Mouse (Mus musculus) liver, postnatal 0 days (tissue): ENCODE measurements around the gene Togaram2. TPM values are rescaled to one million over a fixed set of nuclear protein-coding genes. Genes with fewer than 3 reads are reported as not detected.

ENCODE experiments used
- ATAC-seq: fragments of 200-750 bp; cut with Nextera tagmentation; 2 replicates; pipeline ENCODE4 v1.8.0; 2017; ENCODE audit warnings: mild to moderate bottlenecking, moderate library complexity
- DNase-seq: peaks from one replicate; pipeline ENCODE4 v3.0.0-alpha.2; 2016
- H3K27ac ChIP-seq: fragments of 300-500 bp; sonication (generic); 2 replicates; pipeline ENCODE4 v1.5.1; 2014; ENCODE audit warnings: antibody characterized with exemption, moderate library complexity, mild to moderate bottlenecking, low read depth
- H3K27me3 ChIP-seq: fragments of 300-500 bp; sonication (generic); 2 replicates; pipeline ENCODE4 v1.6.1; 2014; ENCODE audit warnings: low read length, control low read depth, mixed read lengths; ENCODE audit not compliant: insufficient read depth
- H3K36me3 ChIP-seq: fragments of 300-500 bp; sonication (generic); replicated peaks from 2 replicates; pipeline ENCODE4 v1.6.1; 2014; ENCODE audit warnings: mild to moderate bottlenecking, control low read depth, low read length, moderate library complexity, mixed read lengths; ENCODE audit not compliant: insufficient read depth
- H3K4me1 ChIP-seq: fragments of 300-500 bp; sonication (generic); 2 replicates; pipeline ENCODE4 v1.6.1; 2014; ENCODE audit warnings: antibody characterized with exemption, mild to moderate bottlenecking, control low read depth; ENCODE audit not compliant: insufficient read depth
- H3K4me2 ChIP-seq: fragments of 300-500 bp; sonication (generic); 2 replicates; pipeline ENCODE4 v1.6.1; 2014; ENCODE audit warnings: low read depth, mild to moderate bottlenecking, low read length, moderate library complexity, mixed read lengths
- H3K4me3 ChIP-seq: fragments of 300-500 bp; sonication (generic); 2 replicates; pipeline ENCODE4 v1.5.1; 2014; ENCODE audit warnings: low read depth, low read length
- H3K9ac ChIP-seq: fragments of 300-500 bp; sonication (generic); replicated peaks from 2 replicates; pipeline ENCODE4 v1.6.1; 2014; ENCODE audit warnings: mild to moderate bottlenecking, moderate library complexity
- H3K9me3 ChIP-seq: fragments of 300-500 bp; sonication (generic); 2 replicates; pipeline ENCODE4 v1.6.1; 2016; ENCODE audit warnings: mild to moderate bottlenecking, control low read depth, low read length, mixed read lengths
- CTCF ChIP-seq: sonication (generic); IDR thresholded peaks from 2 replicates; pipeline ENCODE4 v1.5.1; 2016; ENCODE audit warnings: antibody characterized with exemption, low read depth
- EP300 ChIP-seq: IDR thresholded peaks from 2 replicates; pipeline ENCODE4 v1.6.1; 2016; ENCODE audit warnings: antibody characterized with exemption, low read depth, mild to moderate bottlenecking
- WGBS: fragments of 180-500 bp; shearing (Covaris S2); extraction: QIAGEN DNeasy Blood & Tissue Kit; methylation state at CpG from one replicate; pipeline ENCODE4 v1.1.7; 2014; ENCODE audit not compliant: insufficient replicate concordance; 5-methylcytosine and 5-hydroxymethylcytosine counted together
- polyA plus RNA-seq: library from polyadenylated mRNA; unstranded; fragments of >200 nt; fragmentation: Nextera tagmentation; extraction: Ambion mirVana; gene quantifications from 2 replicates; pipeline ENCODE4 v1.2.1, GENCODE M21; 2015

The Togaram2 gene
- polyA plus RNA-seq, 1 experiment from 2014 or later: not detected

GRCm38 (mm10) chr17:71671840-71672546 lies 1.1 kb upstream of the Togaram2 start:
- Histone ChIP-seq H3K27me3 (no peaks in the 10 kb centered on the region), H3K4me3 (no peak overlapping the region), H3K9me3 (no peaks in the 10 kb centered on the region), H3K4me1 (no peaks in the 10 kb centered on the region), H3K4me2 (no peak overlapping the region), H3K9ac (no peak overlapping the region), H3K36me3 (no peaks in the 10 kb centered on the region), H3K27ac (no peak overlapping the region)
- TF ChIP-seq CTCF: peak; percentile 59
- TF ChIP-seq EP300: no peak
- 56% methylated on average over 17 of the region's 17 CpGs for WGBS
- ATAC-seq: no peak
- peak; percentile 60 for DNase-seq

DNA sequence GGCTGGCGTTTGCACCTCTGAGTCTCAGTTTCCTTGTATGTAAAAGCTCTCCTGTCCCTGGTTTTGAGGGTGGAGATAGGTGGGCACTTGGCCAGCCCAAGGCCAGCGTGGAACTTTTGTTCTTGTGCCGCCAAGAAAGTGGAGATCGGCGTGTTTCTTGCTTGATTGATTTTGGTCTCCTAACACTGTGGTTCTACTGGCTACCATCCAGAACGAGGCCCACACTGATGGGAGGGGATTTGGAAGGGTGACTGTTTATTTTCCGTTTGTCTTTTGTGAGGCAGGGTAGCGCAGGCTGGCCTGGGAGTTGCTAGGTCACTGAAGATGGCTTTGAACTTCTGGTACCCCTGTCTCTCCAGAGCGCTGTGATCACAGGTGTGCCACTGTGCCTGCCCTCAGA lies 875 bp downstream of the Togaram2 start:
- Histone ChIP-seq H3K4me2 (no peak overlapping the region), H3K9me3 (no peaks in the 10 kb centered on the region), H3K27ac (no peak overlapping the region), H3K9ac (no peak overlapping the region), H3K4me1 (no peaks in the 10 kb centered on the region), H3K36me3 (no peaks in the 10 kb centered on the region), H3K27me3 (no peaks in the 10 kb centered on the region), H3K4me3 (no peak overlapping the region)
- WGBS: 72% methylated on average over 9 of the region's 9 CpGs
- no peak for ATAC-seq
- DNase-seq: no peak
- TF ChIP-seq CTCF (no peak), EP300 (no peak)

- no peaks in the 10 kb centered on the region for H3K36me3 ChIP-seq
- no peak for DNase-seq
- no peaks in the 10 kb centered on the region for H3K4me1 ChIP-seq
- H3K9ac ChIP-seq: no peak overlapping the region
- no peak overlapping the region for H3K4me2 ChIP-seq
- H3K27ac ChIP-seq: no peak overlapping the region
- no peaks in the 10 kb centered on the region for H3K9me3 ChIP-seq
- no peaks in the 10 kb centered on the region for H3K27me3 ChIP-seq
- 88% methylated on average over 18 of the region's 18 CpGs for WGBS
- H3K4me3 ChIP-seq: no peak overlapping the region
- ATAC-seq: no peak
- no peak for TF ChIP-seq EP300
- no peak for TF ChIP-seq CTCF
These were observed 1.8 kb downstream of the Togaram2 start for GRCm38 (mm10) chr17:71674886-71675285.

GRCm38 (mm10) chr17:71681666-71682065 lies 8.6 kb downstream of the Togaram2 start:
- Histone ChIP-seq H3K9ac (no peak overlapping the region), H3K4me1 (no peaks in the 10 kb centered on the region), H3K27ac (no peak overlapping the region), H3K9me3 (no peaks in the 10 kb centered on the region), H3K4me2 (no peak overlapping the region), H3K36me3 (no peaks in the 10 kb centered on the region), H3K27me3 (no peaks in the 10 kb centered on the region), H3K4me3 (no peak overlapping the region)
- DNase-seq (no peak), ATAC-seq (no peak)
- WGBS: 82% methylated on average over 14 of the region's 14 CpGs
- no peak for TF ChIP-seq EP300
- no peak for TF ChIP-seq CTCF

DNA sequence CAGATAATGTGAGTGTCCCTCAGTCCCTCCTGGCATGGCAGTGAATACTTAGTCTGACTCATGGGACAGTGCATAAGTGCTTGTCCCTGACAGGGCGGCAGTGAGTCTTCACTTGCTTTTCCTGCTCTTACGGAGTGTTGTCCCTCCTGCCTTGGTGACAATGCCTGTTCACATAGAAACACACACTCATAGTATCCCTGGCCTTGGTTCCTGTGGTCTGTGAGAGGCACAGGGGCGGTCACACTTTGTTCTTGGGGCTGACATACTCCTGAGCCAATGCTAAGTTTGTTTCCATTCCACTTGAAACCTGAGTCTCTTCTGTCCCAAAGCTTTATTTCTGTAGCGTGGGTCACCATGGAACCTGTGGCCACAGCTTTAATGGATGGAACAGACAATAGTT lies 9.3 kb downstream of the Togaram2 start:
- Histone ChIP-seq H3K36me3 (no peaks in the 10 kb centered on the region), H3K4me2 (no peak overlapping the region), H3K27ac (no peak overlapping the region), H3K4me3 (no peak overlapping the region), H3K9ac (no peak overlapping the region), H3K4me1 (no peaks in the 10 kb centered on the region), H3K9me3 (no peaks in the 10 kb centered on the region), H3K27me3 (no peaks in the 10 kb centered on the region)
- DNase-seq (no peak), ATAC-seq (no peak)
- TF ChIP-seq EP300 (no peak), CTCF (no peak)
- 85% methylated on average over 4 of the region's 4 CpGs for whole genome bisulfite sequencing

GRCm38 (mm10) chr17:71683281-71683680 lies 10.2 kb downstream of the Togaram2 start:
- no peak for ATAC-seq
- TF ChIP-seq CTCF: no peak
- no peak for TF ChIP-seq EP300
- no peak overlapping the region for H3K27ac ChIP-seq

More at GRCm38 (mm10) chr17:71683281-71683680, 10.2 kb downstream of the Togaram2 start:
- no peaks in the 10 kb centered on the region for H3K4me1 ChIP-seq
- no peak overlapping the region for H3K4me2 ChIP-seq
- no peaks in the 10 kb centered on the region for H3K27me3 ChIP-seq
- H3K9me3 ChIP-seq: no peaks in the 10 kb centered on the region
- no peak for DNase-seq
- 79% methylated on average over 6 of the region's 6 CpGs for WGBS
- no peak overlapping the region for H3K4me3 ChIP-seq
- no peak overlapping the region for H3K9ac ChIP-seq
- no peaks in the 10 kb centered on the region for H3K36me3 ChIP-seq
